Mouse (Mus musculus): ENCODE data around the gene Zfp217. TPM values are rescaled to one million over a fixed set of nuclear protein-coding genes. Genes with fewer than 3 reads are reported as not detected.
A peak's percentile ranks its signal among the peaks of the same experiment; 100 is the strongest.

Zfp217 gene
- total and polyA plus RNA-seq, 2 experiments from 2014 or later = 0.44 to 3.8 TPM

DNA sequence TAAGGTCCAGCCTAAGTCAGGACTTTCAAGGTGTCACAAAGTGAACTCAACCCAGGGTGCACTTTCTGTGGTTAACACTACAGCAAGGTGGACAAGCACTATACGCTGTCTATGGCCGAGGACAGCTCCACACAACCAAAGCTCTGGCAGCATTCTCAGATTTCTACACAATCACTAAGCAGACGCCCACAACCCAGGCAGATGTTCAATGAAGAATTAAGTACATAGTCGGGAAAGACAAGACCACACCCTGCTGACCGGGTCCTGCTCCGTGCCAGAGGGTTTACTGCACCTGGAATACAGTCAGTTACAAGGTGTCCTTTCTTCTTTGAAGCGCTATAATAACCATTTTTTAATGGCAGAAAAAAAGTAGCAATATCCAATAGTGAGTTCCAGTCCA is 25.7 kb downstream of the Zfp217 start:
- Histone ChIP-seq H3K9ac (replicated peaks; ENCODE audit: low read length, poor library complexity, severe bottlenecking) (no peak overlapping the region), H3K4me3 (ENCODE audit: low read depth, low read length) (no peak overlapping the region), H3K27me3 (ENCODE audit: insufficient read depth, low read length) (no peaks in the 10 kb centered on the region), H3K9me3 (ENCODE audit: low read length) (no peaks in the 10 kb centered on the region), H3K4me2 (ENCODE audit: low read depth, low read length, poor library complexity, severe bottlenecking) (no peak overlapping the region), H3K36me3 (ENCODE audit: insufficient read depth, low read length) (peaks cover 16% of the 10 kb centered on the region), H3K27ac (ENCODE audit: low read depth, low read length) (no peak overlapping the region), H3K4me1 (ENCODE audit: insufficient read depth, low read length) (no peaks in the 10 kb centered on the region)
- ATAC-seq (ENCODE audit: low FRiP score) (no peak), DNase-seq (ENCODE audit: low spot score) (no peak)
- no peak for TF ChIP-seq CTCF (IDR thresholded peaks at IDR 0.05)
- 87% methylated on average over 7 of the region's 7 CpGs for WGBS

DNA sequence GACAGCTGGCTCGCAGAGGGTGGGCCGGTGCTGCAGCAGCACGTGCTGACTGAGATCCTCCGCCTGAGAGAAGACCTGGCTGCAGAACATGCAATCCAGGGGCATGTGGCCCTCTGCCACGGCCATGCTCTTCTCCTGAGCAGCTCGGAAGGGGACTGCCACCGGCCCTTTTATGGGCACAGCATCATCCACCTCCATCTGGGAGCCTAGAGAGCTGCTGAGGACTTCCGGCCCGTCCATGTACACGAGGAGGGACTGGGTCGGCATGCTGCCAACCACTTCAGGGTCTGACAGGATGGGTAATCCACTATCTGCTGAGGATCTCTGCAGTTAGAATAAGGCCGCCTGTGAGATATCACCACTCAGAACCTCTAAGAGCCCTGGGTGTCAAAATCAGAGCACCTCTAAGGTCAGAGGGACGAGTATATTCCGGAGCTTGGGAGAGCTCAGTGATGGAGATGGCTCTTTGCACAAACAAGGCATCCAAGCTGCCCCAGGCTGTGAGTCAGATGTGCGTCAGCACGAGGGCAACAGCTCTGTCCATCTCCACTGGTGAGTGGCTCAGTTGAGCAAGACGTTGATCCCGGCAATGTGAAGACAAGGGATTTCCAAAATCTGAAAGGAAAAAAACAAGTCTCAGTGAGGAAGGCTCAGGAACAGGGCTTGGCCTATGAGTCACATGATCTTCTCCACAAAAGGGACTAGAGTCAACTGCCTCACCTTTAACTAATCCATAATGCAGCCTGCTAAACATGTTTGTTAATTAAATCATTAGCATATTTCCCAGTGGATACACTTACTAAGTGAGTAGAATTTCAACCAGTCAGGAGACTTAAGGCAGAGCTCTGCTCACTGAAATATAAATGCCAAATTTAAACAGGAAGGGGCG is 27.5 kb downstream of the Zfp217 start:
- no peak for DNase-seq (ENCODE audit: low spot score)

DNA sequence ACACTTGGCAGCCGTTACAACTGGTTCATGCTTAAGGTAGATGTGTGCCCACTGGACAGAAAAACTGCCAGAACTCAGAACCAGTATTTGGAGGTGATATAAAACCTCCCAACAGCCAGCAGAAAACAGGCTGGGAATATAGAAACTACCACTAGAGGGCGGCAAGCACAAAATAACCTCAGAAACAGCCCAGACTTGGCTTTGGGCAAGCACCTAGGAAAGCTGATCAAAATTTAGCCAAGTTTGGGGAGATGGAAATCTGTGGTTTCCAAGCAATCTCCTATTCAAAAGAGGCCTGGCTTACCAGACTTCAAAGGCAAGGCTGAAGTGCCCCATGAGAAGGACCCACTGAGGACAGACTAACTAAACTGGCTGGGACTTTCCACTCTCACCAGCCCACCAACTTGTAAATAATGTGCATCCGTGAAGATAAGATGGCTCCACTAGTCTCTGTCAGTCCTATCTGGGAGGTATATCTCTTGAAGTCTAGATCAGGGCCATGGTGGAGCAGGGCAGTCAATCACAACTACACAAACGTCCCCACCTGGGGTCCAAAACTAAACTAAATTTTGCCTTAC is 31.1 kb downstream of the Zfp217 start:
- WGBS = 41% methylated on average over 4 of the region's 4 CpGs
- ATAC-seq (ENCODE audit: low FRiP score) (no peak), DNase-seq (ENCODE audit: low spot score) (peak; percentile 86)
- Histone ChIP-seq H3K4me2 (ENCODE audit: low read depth, low read length, poor library complexity, severe bottlenecking) (no peak overlapping the region), H3K9me3 (ENCODE audit: low read length) (no peaks in the 10 kb centered on the region), H3K27me3 (ENCODE audit: insufficient read depth, low read length) (no peaks in the 10 kb centered on the region), H3K36me3 (ENCODE audit: insufficient read depth, low read length) (peaks cover 16% of the 10 kb centered on the region), H3K27ac (ENCODE audit: low read depth, low read length) (no peak overlapping the region), H3K9ac (replicated peaks; ENCODE audit: low read length, poor library complexity, severe bottlenecking) (no peak overlapping the region), H3K4me3 (ENCODE audit: low read depth, low read length) (no peak overlapping the region), H3K4me1 (ENCODE audit: insufficient read depth, low read length) (no peaks in the 10 kb centered on the region)
- peak; percentile 94 for TF ChIP-seq CTCF (IDR thresholded peaks at IDR 0.05)

More for the DNA sequence above, 27.5 kb downstream of the Zfp217 start:
- no peaks in the 10 kb centered on the region for H3K9me3 ChIP-seq (ENCODE audit: low read length)
- no peak overlapping the region for H3K4me3 ChIP-seq (ENCODE audit: low read depth, low read length)
- no peak for ATAC-seq (ENCODE audit: low FRiP score)
- H3K4me2 ChIP-seq (ENCODE audit: low read depth, low read length, poor library complexity, severe bottlenecking) = no peak overlapping the region
- no peak overlapping the region for H3K9ac ChIP-seq (replicated peaks; ENCODE audit: low read length, poor library complexity, severe bottlenecking)
- no peaks in the 10 kb centered on the region for H3K27me3 ChIP-seq (ENCODE audit: insufficient read depth, low read length)
- 87% methylated on average over 19 of the region's 19 CpGs for WGBS
- TF ChIP-seq CTCF (IDR thresholded peaks at IDR 0.05) = no peak
- peaks cover 16% of the 10 kb centered on the region for H3K36me3 ChIP-seq (ENCODE audit: insufficient read depth, low read length)
- H3K4me1 ChIP-seq (ENCODE audit: insufficient read depth, low read length) = no peaks in the 10 kb centered on the region
- no peak overlapping the region for H3K27ac ChIP-seq (ENCODE audit: low read depth, low read length)

DNA sequence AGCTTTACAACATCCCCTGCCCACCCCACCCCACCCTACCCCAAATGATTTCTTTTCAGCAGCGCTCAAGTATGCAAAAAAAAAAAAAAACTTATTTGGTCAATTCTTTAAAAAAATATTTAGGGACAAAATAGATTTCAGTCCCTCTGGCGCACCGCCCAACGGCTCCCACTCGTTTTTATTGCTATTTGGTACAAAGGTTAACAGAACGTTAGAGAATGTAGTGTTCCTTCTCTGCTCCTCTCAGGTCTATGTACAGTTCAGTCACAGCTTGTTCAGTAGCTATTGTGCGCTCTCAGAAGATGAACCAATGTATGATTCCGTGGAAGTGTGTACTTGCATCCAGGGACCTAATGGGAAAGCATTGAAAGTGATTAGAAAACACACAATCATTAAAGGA is 37.6 kb downstream of the Zfp217 start:
- ATAC-seq (ENCODE audit: low FRiP score) = no peak
- Histone ChIP-seq H3K9me3 (ENCODE audit: low read length) (no peaks in the 10 kb centered on the region), H3K4me1 (ENCODE audit: insufficient read depth, low read length) (no peaks in the 10 kb centered on the region), H3K36me3 (ENCODE audit: insufficient read depth, low read length) (0 out of 2 replicates have a peak, but pooled peaks cover 2% of the 10 kb centered on the region), H3K4me3 (ENCODE audit: low read depth, low read length) (no peak overlapping the region), H3K9ac (replicated peaks; ENCODE audit: low read length, poor library complexity, severe bottlenecking) (no peak overlapping the region), H3K27ac (ENCODE audit: low read depth, low read length) (no peak overlapping the region), H3K27me3 (ENCODE audit: insufficient read depth, low read length) (no peaks in the 10 kb centered on the region), H3K4me2 (ENCODE audit: low read depth, low read length, poor library complexity, severe bottlenecking) (no peak overlapping the region)
- TF ChIP-seq CTCF (IDR thresholded peaks at IDR 0.05) = no peak
- WGBS = 80% methylated on average over 8 of the region's 8 CpGs
- DNase-seq (ENCODE audit: low spot score) = no peak

DNA sequence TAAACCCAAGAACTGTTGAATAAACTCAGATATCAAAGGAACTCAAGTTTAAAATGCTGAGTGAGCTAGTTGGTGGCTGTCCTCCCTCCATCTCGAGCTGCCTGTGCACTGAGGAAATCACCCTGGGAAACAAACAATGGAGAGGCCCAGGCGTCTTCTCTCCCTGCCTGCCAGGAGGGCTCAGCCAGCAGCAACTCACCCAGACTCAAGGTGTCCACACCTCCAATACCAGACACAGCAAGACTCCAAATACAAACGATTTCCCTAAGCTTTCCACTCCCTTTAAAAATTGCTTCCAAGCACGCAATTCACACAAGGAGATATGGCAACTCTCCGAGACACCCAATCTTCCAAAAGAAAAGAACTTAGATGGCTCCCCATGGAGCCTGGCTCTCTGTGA is 38.4 kb downstream of the Zfp217 start:
- Histone ChIP-seq H3K27me3 (ENCODE audit: insufficient read depth, low read length) (no peaks in the 10 kb centered on the region), H3K4me3 (ENCODE audit: low read depth, low read length) (no peak overlapping the region), H3K27ac (ENCODE audit: low read depth, low read length) (peak overlapping the region; percentile 34; the same call in 1 of the 2 replicates), H3K4me1 (ENCODE audit: insufficient read depth, low read length) (no peaks in the 10 kb centered on the region), H3K9ac (replicated peaks; ENCODE audit: low read length, poor library complexity, severe bottlenecking) (no peak overlapping the region), H3K36me3 (ENCODE audit: insufficient read depth, low read length) (0 out of 2 replicates have a peak, but pooled peaks cover 2% of the 10 kb centered on the region), H3K4me2 (ENCODE audit: low read depth, low read length, poor library complexity, severe bottlenecking) (no peak overlapping the region), H3K9me3 (ENCODE audit: low read length) (no peaks in the 10 kb centered on the region)
- DNase-seq (ENCODE audit: low spot score) (no peak), ATAC-seq (ENCODE audit: low FRiP score) (no peak)
- WGBS = 29% methylated on average over 5 of the region's 5 CpGs
- no peak for TF ChIP-seq CTCF (IDR thresholded peaks at IDR 0.05)

DNA sequence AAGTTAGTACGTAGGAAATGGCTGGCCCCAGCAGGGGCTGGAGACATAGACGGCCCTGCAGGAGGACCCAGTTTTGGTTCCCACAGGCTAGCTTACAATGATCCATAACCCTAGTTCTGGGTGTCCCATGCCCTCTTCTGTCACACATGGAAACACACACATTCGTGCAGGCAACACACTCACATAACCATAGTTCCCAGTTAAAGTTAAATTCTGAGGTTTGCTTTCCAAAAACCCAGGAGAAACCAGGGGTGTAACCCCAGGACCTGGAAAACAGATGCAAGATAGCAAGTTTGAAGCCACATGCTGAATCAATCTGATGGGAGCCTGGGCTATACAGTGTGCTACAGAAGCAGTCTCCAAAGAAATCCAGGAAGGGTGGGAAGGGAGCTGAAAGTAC is 40.1 kb downstream of the Zfp217 start:
- H3K4me3 ChIP-seq (ENCODE audit: low read depth, low read length) = no peak overlapping the region
- 86% methylated on average over 3 of the region's 3 CpGs for WGBS
- no peak overlapping the region for H3K27ac ChIP-seq (ENCODE audit: low read depth, low read length)
- no peak overlapping the region for H3K4me2 ChIP-seq (ENCODE audit: low read depth, low read length, poor library complexity, severe bottlenecking)
- no peak for DNase-seq (ENCODE audit: low spot score)
- no peaks in the 10 kb centered on the region for H3K4me1 ChIP-seq (ENCODE audit: insufficient read depth, low read length)
- H3K36me3 ChIP-seq (ENCODE audit: insufficient read depth, low read length) = 0 out of 2 replicates have a peak, but pooled peaks cover 2% of the 10 kb centered on the region
- no peak overlapping the region for H3K9ac ChIP-seq (replicated peaks; ENCODE audit: low read length, poor library complexity, severe bottlenecking)
- ATAC-seq (ENCODE audit: low FRiP score) = no peak
- H3K27me3 ChIP-seq (ENCODE audit: insufficient read depth, low read length) = no peaks in the 10 kb centered on the region
- no peak for TF ChIP-seq CTCF (IDR thresholded peaks at IDR 0.05)
- no peaks in the 10 kb centered on the region for H3K9me3 ChIP-seq (ENCODE audit: low read length)
